Mouse (Mus musculus) kidney, adult 2 months (tissue): ENCODE results near the gene Nhsl2. TPM values are rescaled to one million over a fixed set of nuclear protein-coding genes. Genes with fewer than 3 reads are reported as not detected.
"Not testable (repeated sequence)": the region's sequence is repeated elsewhere in the genome, so short reads cannot be mapped to it uniquely, and the experiment has no call there.

Source experiments
- DNase-seq: peaks from one replicate; pipeline ENCODE4 v3.0.0; 2021
- H3K27ac ChIP-seq: fragments of 200-500 bp; 2 replicates; pipeline ENCODE4 v1.5.1; 2012; ENCODE audit warnings: low read depth, low read length, control low read depth, inconsistent platforms; ENCODE audit not compliant: insufficient read depth
- H3K27me3 ChIP-seq: fragments of 200-500 bp; replicated peaks from 2 replicates; pipeline ENCODE4 v1.6.1; 2012; ENCODE audit warnings: mild to moderate bottlenecking, moderate library complexity, low read length, inconsistent platforms; ENCODE audit not compliant: control insufficient read depth, insufficient read depth
- H3K36me3 ChIP-seq: fragments of 200-500 bp; 2 replicates; pipeline ENCODE4 v1.6.1; 2012; ENCODE audit warnings: mild to moderate bottlenecking, moderate library complexity, low read length, inconsistent platforms; ENCODE audit not compliant: control insufficient read depth, insufficient read depth
- H3K4me1 ChIP-seq: fragments of 200-500 bp; 2 replicates; pipeline ENCODE4 v1.6.1; 2011; ENCODE audit warnings: low read length; ENCODE audit not compliant: control insufficient read depth, insufficient read depth
- H3K4me3 ChIP-seq: fragments of 200-500 bp; 2 replicates; pipeline ENCODE4 v1.5.1; 2011; ENCODE audit warnings: mild to moderate bottlenecking, low read depth, low read length, control low read depth; ENCODE audit not compliant: insufficient read depth
- CTCF ChIP-seq: fragments of 200-500 bp; conservative IDR thresholded peaks from 2 replicates; pipeline ENCODE4 v1.5.1; 2011; ENCODE audit warnings: low read depth, mild to moderate bottlenecking, control low read depth, low read length, moderate library complexity, mixed read lengths; ENCODE audit not compliant: insufficient read depth, insufficient read length
- POLR2A ChIP-seq: fragments of 200-500 bp; IDR thresholded peaks from one replicate; pipeline ENCODE4 v1.6.1; 2011; ENCODE audit warnings: low read depth, low read length, control low read depth
- WGBS: fragments of 180-500 bp; shearing (Covaris S2); methylation state at CpG from one replicate; pipeline ENCODE4 v1.1.7; 2018; 5-methylcytosine and 5-hydroxymethylcytosine counted together
- polyA plus RNA-seq: library from polyadenylated mRNA; depleted of rRNA; stranded (reverse); fragments of >200 nt; gene quantifications from 2 replicates; pipeline ENCODE4 v1.2.3, GENCODE M21; 2012; rRNA removed

Gene Nhsl2
- 3.2 and 4.0 TPM in 2 replicates for polyA plus RNA-seq

DNA sequence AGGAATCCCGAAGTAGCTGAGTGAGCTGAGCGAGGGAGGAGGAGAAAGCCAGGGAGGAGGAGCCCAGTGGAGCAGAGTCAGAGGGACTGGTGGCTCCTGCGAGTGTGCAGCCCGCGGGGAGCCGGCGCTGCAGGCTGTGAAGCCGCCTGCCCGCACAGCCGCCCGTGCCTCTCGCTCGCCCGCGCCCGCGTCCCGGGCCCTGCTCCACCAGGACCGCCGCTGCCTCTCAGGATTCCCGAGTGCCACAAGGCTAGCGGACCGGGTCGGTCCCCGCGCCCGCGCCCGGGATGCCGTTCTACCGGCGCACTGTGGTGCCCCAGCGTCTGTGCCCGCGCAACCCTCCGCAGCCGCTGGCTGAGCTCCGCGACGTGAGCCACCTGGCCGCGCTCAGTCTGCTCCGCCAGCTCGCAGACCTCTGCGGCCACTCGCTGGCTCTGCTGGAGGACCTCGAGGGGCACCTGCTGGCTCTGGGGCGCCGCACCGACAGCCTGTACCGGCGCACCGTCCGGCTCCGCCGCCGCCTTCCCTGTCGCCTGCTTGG lies at the start of gene Nhsl2:
Gene Nhsl2 (plus strand): TSS at position 105 of the 541 bp plus-strand sequence.
- WGBS = under 1% methylated on average over 41 of the region's 58 CpGs
- no peak for TF ChIP-seq POLR2A
- no peak for TF ChIP-seq CTCF
- Histone ChIP-seq H3K4me3 (peak within 1 kb of the TSS; percentile 68), H3K4me1 (peaks cover 11% of the 10 kb centered on the region; the same call in 1 of the 2 replicates), H3K27me3 (no peaks in the 10 kb centered on the region), H3K27ac (peak within 1 kb of the TSS; percentile 52), H3K36me3 (no peaks in the 10 kb centered on the region)
- DNase-seq = peak; percentile 74

DNA sequence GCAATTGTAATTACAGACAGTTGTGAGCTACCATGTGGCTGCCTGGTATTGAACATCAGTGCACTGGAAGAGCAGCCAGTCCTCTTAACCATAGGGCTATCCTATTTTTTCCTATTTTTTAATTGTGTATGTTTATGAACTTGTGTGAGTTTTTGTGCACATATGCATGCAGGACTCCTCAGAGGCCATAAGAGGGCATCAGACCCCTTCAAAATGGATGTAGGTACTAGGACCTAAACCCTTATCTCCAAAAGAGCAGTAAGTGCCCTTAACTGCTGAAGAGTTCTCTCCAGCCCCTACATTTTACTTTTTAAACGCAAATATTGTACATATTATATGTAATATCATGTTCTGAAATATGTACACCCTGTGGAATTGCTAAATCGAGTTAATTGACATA lies 43.7 kb upstream of the Nhsl2 start:
- WGBS = 32% methylated on average over 2 of the region's 2 CpGs

DNA sequence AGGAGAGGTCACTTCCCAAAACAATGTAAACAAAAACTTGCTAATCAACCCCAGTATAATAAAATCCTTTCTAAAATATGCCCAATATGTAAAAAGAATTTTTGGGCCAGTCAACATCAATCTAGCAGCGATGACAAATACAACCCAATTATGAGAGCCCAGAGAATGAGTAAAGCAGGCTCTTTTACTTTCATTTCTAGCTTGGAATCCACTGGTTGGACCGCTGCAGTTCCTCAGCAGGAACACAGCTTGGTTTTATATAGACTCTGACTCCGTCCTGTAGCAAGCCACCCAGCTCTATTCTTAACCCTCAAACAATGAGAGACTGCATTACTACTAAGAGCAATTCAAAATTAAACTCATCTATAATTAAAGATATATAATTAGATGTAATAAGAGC lies 37.4 kb upstream of the Nhsl2 start:
- TF ChIP-seq CTCF = no peak
- no peak for TF ChIP-seq POLR2A
- Histone ChIP-seq H3K27me3 (no peaks in the 10 kb centered on the region), H3K4me3 (no peak overlapping the region), H3K27ac (no peak overlapping the region), H3K36me3 (no peaks in the 10 kb centered on the region), H3K4me1 (no peaks in the 10 kb centered on the region)
- DNase-seq = no peak
- 54% methylated on average over 3 of the region's 3 CpGs for WGBS

More for the DNA sequence above, 43.7 kb upstream of the Nhsl2 start:
- H3K4me3 ChIP-seq = no peak overlapping the region
- DNase-seq = peak; percentile 29
- no peak overlapping the region for H3K27ac ChIP-seq
- no peaks in the 10 kb centered on the region for H3K36me3 ChIP-seq
- TF ChIP-seq CTCF = no peak
- no peak for TF ChIP-seq POLR2A
- H3K4me1 ChIP-seq = no peaks in the 10 kb centered on the region
- H3K27me3 ChIP-seq = no peaks in the 10 kb centered on the region

DNA sequence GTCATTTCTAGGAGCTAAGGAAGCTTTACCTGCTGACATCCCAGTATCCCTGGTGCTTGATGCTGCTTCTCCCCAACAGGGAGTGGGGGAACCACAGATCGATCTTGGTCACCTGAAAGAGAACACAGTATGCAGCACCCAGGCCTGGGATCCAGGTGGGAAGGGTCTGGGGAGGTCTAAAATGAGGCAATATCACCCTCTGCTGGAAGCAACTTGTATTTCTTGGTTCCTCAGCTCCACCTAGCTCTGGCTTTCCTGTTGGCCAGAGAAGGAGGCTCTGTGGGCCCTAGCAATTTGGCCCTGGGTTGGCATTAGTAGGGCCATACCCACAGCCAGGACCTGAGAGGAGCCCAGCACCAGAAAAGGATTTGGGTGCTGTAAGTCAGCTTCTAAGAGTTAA lies 30.0 kb upstream of the Nhsl2 start:
- WGBS = 53% methylated on average over 1 of the region's 1 CpGs
- peak; percentile 5 for DNase-seq
- no peak for TF ChIP-seq POLR2A
- TF ChIP-seq CTCF = peak; percentile 40; the same call in 1 of the 2 replicates

DNA sequence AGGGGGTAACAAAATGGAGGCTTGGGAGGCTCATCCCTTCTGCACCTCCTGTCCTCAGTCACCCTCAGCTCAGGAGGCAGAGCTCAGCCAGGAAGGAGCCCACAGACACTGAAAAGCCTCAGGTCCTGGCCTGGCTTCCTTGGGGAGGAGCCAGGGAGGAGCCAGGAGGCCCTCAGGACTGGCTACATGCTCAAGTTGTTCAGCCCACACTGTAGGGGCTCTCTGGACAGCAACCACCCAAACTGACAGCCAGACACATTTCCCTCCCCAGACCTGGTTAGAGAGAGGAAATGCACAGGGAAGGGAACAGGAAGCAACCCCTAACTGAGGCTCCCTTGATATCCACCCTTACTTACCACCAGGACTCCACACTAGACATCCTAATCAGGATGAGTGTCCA lies 29.2 kb upstream of the Nhsl2 start:
- H3K4me1 ChIP-seq, H3K4me3 ChIP-seq, DNase-seq, H3K36me3 ChIP-seq, H3K27ac ChIP-seq, H3K27me3 ChIP-seq: not testable (repeated sequence)

More for the DNA sequence above, 30.0 kb upstream of the Nhsl2 start:
- no peaks in the 10 kb centered on the region for H3K4me1 ChIP-seq
- H3K4me3 ChIP-seq = no peak overlapping the region
- no peaks in the 10 kb centered on the region for H3K27me3 ChIP-seq
- H3K27ac ChIP-seq = no peak overlapping the region
- no peaks in the 10 kb centered on the region for H3K36me3 ChIP-seq

DNA sequence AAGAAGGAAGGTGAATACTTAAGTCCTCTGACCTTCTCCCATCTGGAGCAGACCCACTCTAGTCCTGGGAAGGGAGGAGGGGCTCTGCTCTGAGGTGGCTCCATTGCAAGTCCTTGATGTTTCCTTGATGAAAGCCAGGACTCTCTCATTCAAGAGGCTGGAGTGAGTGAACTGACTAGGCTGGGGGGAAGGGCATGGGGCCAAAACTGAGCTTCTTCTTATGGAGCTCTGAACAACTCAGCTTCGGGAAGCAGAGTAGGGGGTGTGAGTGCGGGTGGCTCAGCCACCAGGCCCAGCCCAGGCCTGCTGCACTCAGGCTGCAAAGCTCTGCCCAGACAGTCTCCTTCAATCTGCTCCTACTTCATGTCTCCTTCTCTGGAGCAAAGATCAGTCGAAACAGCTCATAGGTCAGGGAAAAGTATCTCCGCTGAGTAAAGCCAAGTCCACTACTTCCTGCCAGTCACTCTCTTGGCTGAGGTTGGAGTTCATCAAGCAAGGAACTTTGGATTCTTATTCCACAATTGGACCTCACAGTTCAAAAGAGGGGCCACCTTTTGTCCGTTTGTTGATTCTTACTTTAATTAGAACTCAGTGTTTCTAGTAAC lies 1.9 kb upstream of the Nhsl2 start:
- 47% methylated on average over 5 of the region's 5 CpGs for WGBS

DNA sequence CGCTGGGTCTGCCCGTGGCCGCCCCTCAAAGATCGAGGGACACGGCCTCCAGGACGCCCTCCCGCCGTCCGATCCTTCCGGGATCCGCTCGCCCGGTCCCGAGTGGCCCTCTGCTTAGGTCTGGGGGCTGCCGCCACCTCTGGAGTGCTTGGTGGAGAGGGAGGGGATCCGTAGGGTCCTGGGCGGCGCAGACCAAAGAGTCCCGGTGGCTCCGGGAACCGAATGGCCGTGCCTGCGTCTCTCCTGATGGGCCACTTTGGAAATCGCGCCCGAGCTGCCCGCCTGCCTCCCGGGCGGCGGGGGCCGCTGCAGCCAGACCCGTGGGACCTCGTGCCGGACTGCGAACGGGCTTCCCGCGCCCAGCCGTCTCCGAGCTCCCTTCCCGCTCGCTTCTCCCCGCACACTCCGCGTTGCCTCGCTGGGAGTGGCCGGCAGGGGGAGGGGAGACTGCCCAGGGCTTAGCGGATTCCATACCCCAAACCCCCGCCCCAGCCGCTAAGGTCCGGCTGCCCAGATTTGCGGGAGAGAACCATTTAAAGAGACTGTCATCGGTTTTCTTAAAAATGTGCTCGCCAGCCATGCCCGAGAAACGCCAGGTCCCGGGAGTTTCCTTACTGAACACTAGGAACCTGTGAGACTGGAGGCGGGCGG lies 841 bp downstream of the Nhsl2 start:
- DNase-seq = peak; percentile 19
- peak overlapping the region; percentile 52; the same call in 1 of the 2 replicates for H3K27ac ChIP-seq
- TF ChIP-seq CTCF (0 out of 2 replicates have a peak, but pooled peaks have one; percentile 5), POLR2A (no peak)
- no peaks in the 10 kb centered on the region for H3K36me3 ChIP-seq
- no peaks in the 10 kb centered on the region for H3K27me3 ChIP-seq
- 2% methylated on average over 54 of the region's 59 CpGs for WGBS
- H3K4me3 ChIP-seq = peak overlapping the region; percentile 68
- H3K4me1 ChIP-seq = peaks cover 8% of the 10 kb centered on the region; the same call in 1 of the 2 replicates

More for the DNA sequence above, 1.9 kb upstream of the Nhsl2 start:
- Histone ChIP-seq H3K27me3 (no peaks in the 10 kb centered on the region), H3K36me3 (no peaks in the 10 kb centered on the region), H3K4me3 (no peak overlapping the region), H3K4me1 (peaks cover 11% of the 10 kb centered on the region; the same call in 1 of the 2 replicates), H3K27ac (peak overlapping the region; percentile 24; the same call in 1 of the 2 replicates)
- peak; percentile 80 for DNase-seq
- TF ChIP-seq POLR2A = no peak
- no peak for TF ChIP-seq CTCF
